Mouse (Mus musculus): ENCODE results near the gene Midn. TPM values are rescaled to one million over a fixed set of nuclear protein-coding genes. Genes with fewer than 3 reads are reported as not detected.

Gene Midn
- polyA plus RNA-seq, 1 experiment from 2014 or later: 16.1 TPM

GRCm38 (mm10) chr10:80156752-80157053 is 8.6 kb downstream of the Midn start:
- Histone ChIP-seq H3K36me3 (peaks cover 46% of the 10 kb centered on the region), H3K4me2 (replicated peaks) (no peak overlapping the region; the same call in 1 of the 2 replicates)
- WGBS: 58% methylated on average over 7 of the region's 7 CpGs

DNA sequence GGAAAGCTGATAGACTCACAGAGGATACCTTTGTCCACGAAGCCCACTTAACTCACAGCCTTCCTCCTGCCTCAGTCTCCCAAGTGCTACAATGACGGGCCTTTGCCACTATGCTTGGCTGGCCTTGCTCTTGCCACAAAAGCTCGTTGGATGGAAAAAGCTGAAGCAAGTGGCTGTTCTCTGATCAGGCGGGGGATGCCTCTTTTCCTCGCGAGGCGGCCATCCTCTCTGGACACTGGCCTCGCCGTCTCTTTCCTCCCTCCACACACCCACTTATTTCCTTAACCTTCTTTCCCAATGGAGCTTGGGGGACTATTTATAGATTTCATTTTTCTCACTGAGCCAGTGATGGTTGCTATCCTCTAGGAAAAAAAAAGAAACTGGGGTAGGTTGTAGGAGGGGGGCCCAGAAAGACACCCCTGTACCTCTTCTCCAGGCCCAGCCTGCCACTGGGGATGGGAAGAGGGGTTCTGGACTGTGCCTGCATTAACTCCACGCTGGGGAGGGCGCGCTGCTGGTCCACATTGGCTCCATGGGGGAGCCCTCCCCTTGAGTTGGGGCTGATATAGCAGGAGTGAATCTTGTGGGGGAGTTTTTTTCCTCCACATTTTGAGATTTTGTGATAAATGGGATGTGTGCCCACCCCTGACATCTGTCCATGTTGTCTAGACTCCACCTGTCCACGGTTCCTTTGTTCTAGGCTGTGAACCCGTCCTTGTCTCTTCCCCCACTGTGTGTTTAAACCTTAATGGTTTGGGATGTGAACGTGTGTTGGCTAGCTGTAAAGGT is 9.3 kb downstream of the Midn start:
- no peak overlapping the region for H3K4me2 ChIP-seq (replicated peaks)
- no peak overlapping the region for H3K9ac ChIP-seq
- ATAC-seq: no peak
- H3K27me3 ChIP-seq (replicated peaks): no peaks in the 10 kb centered on the region
- H3K4me1 ChIP-seq (replicated peaks): peaks cover 93% of the 10 kb centered on the region
- H3K36me3 ChIP-seq: peaks cover 46% of the 10 kb centered on the region
- WGBS: 62% methylated on average over 15 of the region's 15 CpGs
- H3K4me3 ChIP-seq (replicated peaks): no peak overlapping the region
- H3K9me3 ChIP-seq: no peaks in the 10 kb centered on the region
- H3K27ac ChIP-seq: peak overlapping the region; percentile 72

More at GRCm38 (mm10) chr10:80156752-80157053, 8.6 kb downstream of the Midn start:
- peak overlapping the region; percentile 72 for H3K27ac ChIP-seq
- H3K9ac ChIP-seq: no peak overlapping the region
- no peak for ATAC-seq
- no peaks in the 10 kb centered on the region for H3K27me3 ChIP-seq (replicated peaks)
- H3K4me1 ChIP-seq (replicated peaks): peaks cover 90% of the 10 kb centered on the region
- no peaks in the 10 kb centered on the region for H3K9me3 ChIP-seq
- no peak overlapping the region for H3K4me3 ChIP-seq (replicated peaks)

GRCm38 (mm10) chr10:80158307-80158986 is 10.4 kb downstream of the Midn start:
- Histone ChIP-seq H3K27me3 (replicated peaks) (no peaks in the 10 kb centered on the region), H3K4me1 (replicated peaks) (peaks cover 92% of the 10 kb centered on the region), H3K9ac (peak overlapping the region; percentile 29), H3K9me3 (no peaks in the 10 kb centered on the region), H3K27ac (peak overlapping the region; percentile 97), H3K4me3 (replicated peaks) (no peak overlapping the region), H3K36me3 (peaks cover 41% of the 10 kb centered on the region), H3K4me2 (replicated peaks) (peak overlapping the region; percentile 83)
- 10% methylated on average over 18 of the region's 18 CpGs for WGBS
- 0 out of 2 replicates have a peak, but pooled peaks have one; percentile 4 for ATAC-seq

GRCm38 (mm10) chr10:80159021-80159560 is 11.0 kb downstream of the Midn start:
- peaks cover 34% of the 10 kb centered on the region for H3K36me3 ChIP-seq
- peak overlapping the region; percentile 97 for H3K27ac ChIP-seq
- peak; percentile 2 for ATAC-seq
- H3K4me3 ChIP-seq (replicated peaks): peak overlapping the region; percentile 46
- no peaks in the 10 kb centered on the region for H3K27me3 ChIP-seq (replicated peaks)
- H3K4me1 ChIP-seq (replicated peaks): peaks cover 91% of the 10 kb centered on the region
- WGBS: 9% methylated on average over 12 of the region's 12 CpGs
- H3K4me2 ChIP-seq (replicated peaks): peak overlapping the region; percentile 83
- no peaks in the 10 kb centered on the region for H3K9me3 ChIP-seq
- peak overlapping the region; percentile 26; the same call in 1 of the 2 replicates for H3K9ac ChIP-seq

DNA sequence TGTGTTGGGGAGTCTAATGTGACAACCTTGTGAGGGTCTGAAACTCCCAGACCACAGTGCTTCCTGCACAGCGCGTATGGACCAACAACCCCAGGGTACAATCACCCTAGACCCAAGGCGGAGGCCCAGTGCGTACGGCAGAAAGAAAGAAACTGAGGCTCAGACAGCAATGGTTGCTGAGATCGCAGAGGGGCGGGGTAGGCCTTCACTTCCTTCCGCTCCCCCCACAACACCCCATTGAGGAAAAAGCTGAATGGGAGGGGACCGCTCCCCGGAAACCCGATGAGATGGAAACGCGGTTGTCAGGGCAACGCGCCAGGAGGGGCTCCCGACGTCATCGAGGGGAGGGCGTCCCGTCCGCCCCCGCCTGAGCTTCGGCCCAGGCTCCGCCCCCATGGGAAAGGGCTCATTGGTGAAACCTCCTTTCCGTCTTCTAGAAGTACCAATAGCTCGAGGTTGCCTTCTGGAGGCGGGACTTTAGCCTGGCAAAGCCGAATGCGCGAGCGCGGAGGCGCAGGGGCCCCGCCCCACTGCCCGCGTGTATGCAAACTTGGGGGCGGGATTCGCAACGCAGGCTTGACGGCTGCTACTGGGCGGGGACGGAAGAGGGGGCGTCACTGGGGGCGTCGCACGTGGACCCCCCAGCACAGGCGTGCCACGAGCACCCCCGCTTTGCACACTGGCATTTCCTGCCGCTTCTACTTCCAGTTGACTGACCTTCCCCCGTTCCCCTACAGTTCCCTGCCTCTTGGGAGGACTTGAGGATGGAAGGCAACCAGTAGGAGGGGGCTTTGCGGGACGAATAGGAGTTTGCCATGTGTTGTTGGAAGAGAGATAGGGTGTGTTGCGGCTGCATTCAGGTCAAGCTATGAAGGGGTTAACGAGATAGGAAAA is 11.7 kb downstream of the Midn start:
- ATAC-seq: peak; percentile 86
- no peaks in the 10 kb centered on the region for H3K9me3 ChIP-seq
- peaks cover 27% of the 10 kb centered on the region for H3K36me3 ChIP-seq
- H3K4me2 ChIP-seq (replicated peaks): peak overlapping the region; percentile 83
- H3K9ac ChIP-seq: peak overlapping the region; percentile 26; the same call in 1 of the 2 replicates
- WGBS: under 1% methylated on average over 51 of the region's 55 CpGs
- no peaks in the 10 kb centered on the region for H3K27me3 ChIP-seq (replicated peaks)
- H3K27ac ChIP-seq: peak overlapping the region; percentile 97
- peaks cover 91% of the 10 kb centered on the region for H3K4me1 ChIP-seq (replicated peaks)
- peak overlapping the region; percentile 46 for H3K4me3 ChIP-seq (replicated peaks)

- no peaks in the 10 kb centered on the region for H3K9me3 ChIP-seq
- peak overlapping the region; percentile 97 for H3K27ac ChIP-seq
- H3K4me1 ChIP-seq (replicated peaks): peaks cover 90% of the 10 kb centered on the region
- H3K4me2 ChIP-seq (replicated peaks): peak overlapping the region; percentile 83
- peak overlapping the region; percentile 52 for H3K9ac ChIP-seq
- WGBS: 1% methylated on average over 33 of the region's 33 CpGs
- H3K27me3 ChIP-seq (replicated peaks): no peaks in the 10 kb centered on the region
- H3K4me3 ChIP-seq (replicated peaks): peak overlapping the region; percentile 46
- peaks cover 18% of the 10 kb centered on the region for H3K36me3 ChIP-seq
- ATAC-seq: peak; percentile 19
Observed at GRCm38 (mm10) chr10:80160455-80161371, 12.6 kb downstream of the Midn start.

DNA sequence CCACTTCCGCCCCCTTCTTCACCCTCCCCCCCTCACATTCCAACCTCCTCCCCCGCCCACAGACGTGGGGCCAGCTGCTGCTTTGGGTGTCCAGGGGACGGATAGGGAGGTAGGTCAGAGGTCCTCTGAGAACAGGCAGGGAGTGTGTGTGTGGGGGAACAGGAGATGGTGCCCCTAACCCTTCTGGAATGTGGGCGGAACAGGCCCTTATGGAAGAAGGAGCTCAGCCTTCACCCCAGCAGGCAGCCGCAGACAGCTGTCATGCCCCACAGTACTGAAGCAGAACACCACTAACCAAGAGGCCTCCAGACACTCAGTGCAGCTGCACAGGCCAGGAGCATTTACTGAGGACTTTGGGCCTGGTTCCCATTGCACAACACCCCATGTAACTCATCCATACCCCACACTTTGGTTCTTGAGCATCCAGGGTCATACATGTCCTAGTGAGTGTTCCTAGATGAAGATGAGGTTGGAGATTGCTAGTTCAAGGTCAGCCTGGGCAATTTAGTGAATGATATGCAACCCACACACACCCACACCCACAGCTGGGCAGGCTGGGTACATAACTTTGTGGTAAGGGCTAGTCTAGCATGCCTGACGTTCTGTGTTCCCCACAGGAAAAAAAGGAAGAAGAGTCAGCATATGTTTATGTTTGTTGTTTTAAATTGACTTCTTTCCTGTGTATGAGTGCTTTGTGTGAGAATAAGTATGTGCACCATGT is 13.6 kb downstream of the Midn start:
- Histone ChIP-seq H3K27me3 (replicated peaks) (no peaks in the 10 kb centered on the region), H3K4me1 (replicated peaks) (peaks cover 84% of the 10 kb centered on the region), H3K9me3 (no peaks in the 10 kb centered on the region), H3K36me3 (peaks cover 8% of the 10 kb centered on the region; the same call in 1 of the 2 replicates), H3K9ac (peak overlapping the region; percentile 52), H3K4me2 (replicated peaks) (peak overlapping the region; percentile 83), H3K27ac (peak overlapping the region; percentile 97), H3K4me3 (replicated peaks) (peak overlapping the region; percentile 46)
- peak; percentile 7; the same call in 1 of the 2 replicates for ATAC-seq
- 6% methylated on average over 7 of the region's 7 CpGs for WGBS

DNA sequence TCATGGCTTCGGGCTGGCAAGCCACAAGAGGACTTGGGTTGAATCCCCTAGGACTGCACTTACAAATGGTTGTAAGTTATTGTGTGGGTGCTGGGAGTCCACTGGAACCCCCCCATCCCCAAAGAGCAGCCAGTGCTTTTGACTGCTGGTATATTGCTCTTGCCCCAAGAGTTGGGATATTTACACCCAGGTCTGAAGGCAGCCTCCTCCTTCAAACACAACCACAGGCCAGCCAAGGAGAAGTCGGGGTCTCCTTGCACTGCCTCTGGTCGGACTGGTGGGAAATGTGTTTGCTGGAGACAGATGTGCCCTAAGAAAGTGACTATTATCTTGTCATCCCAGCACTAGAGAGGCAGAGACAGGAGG is 14.2 kb downstream of the Midn start:
- H3K9me3 ChIP-seq: no peaks in the 10 kb centered on the region
- peak overlapping the region; percentile 97 for H3K27ac ChIP-seq
- WGBS: 70% methylated on average over 3 of the region's 3 CpGs
- no peak overlapping the region for H3K4me3 ChIP-seq (replicated peaks)
- peaks cover 78% of the 10 kb centered on the region for H3K4me1 ChIP-seq (replicated peaks)
- H3K4me2 ChIP-seq (replicated peaks): peak overlapping the region; percentile 83
- 0 out of 2 replicates have a peak, but pooled peaks cover 3% of the 10 kb centered on the region for H3K36me3 ChIP-seq
- no peak for ATAC-seq
- H3K27me3 ChIP-seq (replicated peaks): no peaks in the 10 kb centered on the region
- H3K9ac ChIP-seq: no peak overlapping the region; the same call in 1 of the 2 replicates

- Histone ChIP-seq H3K4me1 (replicated peaks) (peaks cover 73% of the 10 kb centered on the region), H3K9me3 (no peaks in the 10 kb centered on the region), H3K36me3 (no peaks in the 10 kb centered on the region), H3K4me3 (replicated peaks) (no peak overlapping the region), H3K27ac (peak overlapping the region; percentile 97), H3K27me3 (replicated peaks) (no peaks in the 10 kb centered on the region), H3K4me2 (replicated peaks) (no peak overlapping the region; the same call in 1 of the 2 replicates), H3K9ac (peak overlapping the region; percentile 3; the same call in 1 of the 2 replicates)
- whole genome bisulfite sequencing: 73% methylated on average over 6 of the region's 6 CpGs
- ATAC-seq: no peak
Observed at GRCm38 (mm10) chr10:80162716-80163299, 14.7 kb downstream of the Midn start.

DNA sequence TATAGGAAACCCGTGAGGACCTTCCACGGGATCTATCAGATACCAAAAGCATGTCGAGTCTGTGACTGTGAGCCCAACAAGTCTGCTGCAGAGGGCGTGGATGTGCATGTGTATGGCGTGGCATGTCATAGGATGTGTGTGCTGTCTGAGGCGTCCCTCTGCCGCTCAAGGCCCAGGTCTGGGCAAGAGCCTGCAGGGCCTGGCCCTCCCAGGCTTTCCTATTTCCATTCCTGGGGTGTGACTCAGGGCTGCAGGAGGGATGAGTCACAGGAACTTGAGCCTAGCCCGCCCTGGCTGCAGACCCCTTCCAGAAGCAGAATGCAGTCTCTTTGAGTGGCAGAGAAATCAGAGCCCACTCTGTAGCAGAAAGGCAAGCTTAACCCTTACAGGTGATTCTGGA is 15.6 kb downstream of the Midn start:
- Histone ChIP-seq H3K4me2 (replicated peaks) (peak overlapping the region; percentile 91; the same call in 1 of the 2 replicates), H3K27me3 (replicated peaks) (no peaks in the 10 kb centered on the region), H3K27ac (peak overlapping the region; percentile 38; the same call in 1 of the 2 replicates), H3K4me1 (replicated peaks) (peaks cover 68% of the 10 kb centered on the region), H3K9ac (0 out of 2 replicates have a peak overlapping the region, but pooled peaks have one; percentile 38), H3K4me3 (replicated peaks) (no peak overlapping the region), H3K36me3 (no peaks in the 10 kb centered on the region), H3K9me3 (no peaks in the 10 kb centered on the region)
- 45% methylated on average over 8 of the region's 8 CpGs for WGBS
- ATAC-seq: no peak
